Mouse (Mus musculus) lung, postnatal 0 days (tissue): ENCODE data around the gene Krt84.

ENCODE experiments used
- CTCF ChIP-seq: IDR thresholded peaks from 2 replicates; pipeline ENCODE4 v1.5.1; 2016; ENCODE audit warnings: antibody characterized with exemption, mild to moderate bottlenecking
- EP300 ChIP-seq: IDR thresholded peaks from 2 replicates; pipeline ENCODE4 v1.6.1; 2016; ENCODE audit warnings: antibody characterized with exemption, mild to moderate bottlenecking, control low read depth

- TF ChIP-seq CTCF = no peak
- TF ChIP-seq EP300 = no peak
Measured at GRCm38 (mm10) chr15:101532720-101533119, at the start of gene Krt84.
